Mouse (Mus musculus): Measurements from ENCODE around the gene Zmiz1.
A peak's percentile ranks its signal among the peaks of the same experiment; 100 is the strongest.

- 0 out of 2 replicates have a peak, but pooled peaks have one; percentile 7 for TF ChIP-seq CTCF (IDR thresholded peaks at IDR 0.05; ENCODE audit: low read depth)
- TF ChIP-seq EP300 (IDR thresholded peaks at IDR 0.05; ENCODE audit: low read depth) = no peak
Observed at GRCm38 (mm10) chr14:25523230-25524110, 64.5 kb downstream of the Zmiz1 start.
